Mouse (Mus musculus): ENCODE results near the gene Creb5.

Gene Creb5

GRCm38 (mm10) chr6:53287038-53287561, at the start of gene Creb5:
Gene Creb5 (plus strand): TSS chr6:53287270.
- no peak for DNase-seq (ENCODE audit: low read depth, low spot score)

DNA sequence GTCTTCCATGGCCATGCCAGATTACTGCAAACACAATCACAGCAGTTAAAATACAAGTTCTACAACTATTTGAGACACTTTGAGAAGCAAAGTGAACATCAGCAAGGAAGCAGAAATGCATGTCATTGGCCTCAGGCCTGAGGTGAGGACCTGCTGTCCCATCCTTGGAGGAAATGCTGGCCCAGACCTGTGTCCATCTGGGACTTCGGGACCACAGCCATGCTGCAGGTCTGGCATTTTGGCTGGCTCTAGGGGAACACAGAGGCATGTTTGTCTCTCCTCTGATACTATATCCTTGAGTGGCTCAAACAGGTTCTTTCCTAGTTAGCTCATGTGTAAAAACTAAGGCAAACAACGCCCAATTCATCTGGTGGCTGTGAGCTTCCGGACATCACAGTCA, 27.2 kb upstream of the Creb5 start:
- no peak for DNase-seq (ENCODE audit: low read depth, low spot score)

GRCm38 (mm10) chr6:53262401-53262800, 24.7 kb upstream of the Creb5 start:
- DNase-seq (ENCODE audit: low read depth, low spot score) = no peak

- DNase-seq (ENCODE audit: low read depth, low spot score) = no peak
These were observed 20.0 kb upstream of the Creb5 start for GRCm38 (mm10) chr6:53267036-53267435.

GRCm38 (mm10) chr6:53267732-53268505, 19.2 kb upstream of the Creb5 start:
- no peak for DNase-seq (ENCODE audit: low read depth, low spot score)

GRCm38 (mm10) chr6:53271216-53271615, 15.9 kb upstream of the Creb5 start:
- no peak for DNase-seq (ENCODE audit: low read depth, low spot score)

GRCm38 (mm10) chr6:53271636-53272035, 15.4 kb upstream of the Creb5 start:
- DNase-seq (ENCODE audit: low read depth, low spot score) = no peak

DNA sequence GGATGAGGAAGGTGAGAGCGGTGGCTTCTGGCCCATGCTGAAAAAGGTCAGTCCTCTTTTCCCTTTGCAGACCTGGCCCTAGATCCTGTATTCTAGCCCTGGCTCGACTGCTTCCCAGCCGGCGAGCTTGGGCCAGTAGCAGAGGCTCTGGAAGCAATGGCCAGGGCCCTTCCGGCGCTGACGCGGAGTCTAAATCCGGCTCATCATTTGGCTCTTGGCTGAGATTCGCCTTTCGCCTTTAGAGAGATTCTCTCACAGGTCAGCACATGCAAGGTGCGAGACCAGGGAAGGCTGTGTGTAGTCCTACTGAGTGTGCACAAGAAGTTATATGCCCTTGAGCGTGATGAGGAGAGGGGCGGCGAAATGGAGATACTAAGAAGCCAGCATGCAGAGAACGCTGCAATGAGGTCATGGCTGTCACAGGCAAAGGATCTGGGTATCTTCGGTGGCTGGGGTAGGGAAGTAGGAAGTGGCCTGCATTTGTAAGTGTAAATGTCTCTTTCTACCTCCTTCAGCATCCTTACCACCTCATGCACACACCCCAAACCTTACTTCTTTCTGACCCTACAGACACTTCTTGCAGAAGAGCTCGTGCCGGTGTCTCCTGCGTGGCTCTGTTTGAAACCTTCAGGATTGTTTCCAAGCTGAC, 557 bp upstream of the Creb5 start:
- no peak for DNase-seq (ENCODE audit: low read depth, low spot score)

DNA sequence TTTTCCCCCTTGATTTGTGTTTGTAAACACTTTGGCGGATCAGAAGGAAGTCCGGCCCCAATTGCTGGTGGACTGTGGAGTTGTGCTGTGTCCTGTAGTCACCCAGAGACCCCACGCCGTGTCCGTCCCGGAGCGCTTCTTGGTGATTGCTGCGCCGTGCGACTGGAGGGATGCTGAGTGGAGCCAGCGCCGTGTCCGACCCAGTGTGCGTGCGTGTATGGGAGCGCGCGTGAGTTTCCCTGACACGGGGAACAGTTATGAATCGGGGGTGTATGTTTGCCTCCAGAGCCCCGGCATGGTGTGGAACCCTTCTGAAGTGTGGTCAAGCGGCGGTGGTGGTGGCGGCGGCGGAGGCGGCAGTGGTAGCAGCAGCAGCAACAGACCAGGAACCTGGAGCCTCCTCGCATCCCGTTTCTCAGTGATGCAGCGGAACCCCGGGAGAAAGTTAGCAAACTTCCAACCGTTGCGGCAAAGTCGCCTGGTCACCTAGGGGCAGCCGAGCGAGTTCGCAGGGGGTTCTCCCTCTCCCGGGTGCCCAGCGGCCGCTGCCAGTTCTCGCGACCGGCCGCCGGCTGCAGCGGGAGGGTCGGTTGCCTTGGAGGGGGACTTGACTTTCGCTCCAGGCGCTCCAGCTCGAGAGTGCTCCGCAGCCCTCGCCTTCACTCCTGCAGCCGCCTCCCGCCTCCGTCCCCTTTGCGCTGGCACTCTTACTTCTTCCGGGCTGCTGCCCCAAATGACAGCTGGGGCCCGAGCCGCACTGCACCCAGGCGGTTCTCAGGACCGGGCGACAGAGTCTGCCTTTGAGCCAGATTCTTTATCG, 702 bp downstream of the Creb5 start:
- DNase-seq (ENCODE audit: low read depth, low spot score) = no peak

DNA sequence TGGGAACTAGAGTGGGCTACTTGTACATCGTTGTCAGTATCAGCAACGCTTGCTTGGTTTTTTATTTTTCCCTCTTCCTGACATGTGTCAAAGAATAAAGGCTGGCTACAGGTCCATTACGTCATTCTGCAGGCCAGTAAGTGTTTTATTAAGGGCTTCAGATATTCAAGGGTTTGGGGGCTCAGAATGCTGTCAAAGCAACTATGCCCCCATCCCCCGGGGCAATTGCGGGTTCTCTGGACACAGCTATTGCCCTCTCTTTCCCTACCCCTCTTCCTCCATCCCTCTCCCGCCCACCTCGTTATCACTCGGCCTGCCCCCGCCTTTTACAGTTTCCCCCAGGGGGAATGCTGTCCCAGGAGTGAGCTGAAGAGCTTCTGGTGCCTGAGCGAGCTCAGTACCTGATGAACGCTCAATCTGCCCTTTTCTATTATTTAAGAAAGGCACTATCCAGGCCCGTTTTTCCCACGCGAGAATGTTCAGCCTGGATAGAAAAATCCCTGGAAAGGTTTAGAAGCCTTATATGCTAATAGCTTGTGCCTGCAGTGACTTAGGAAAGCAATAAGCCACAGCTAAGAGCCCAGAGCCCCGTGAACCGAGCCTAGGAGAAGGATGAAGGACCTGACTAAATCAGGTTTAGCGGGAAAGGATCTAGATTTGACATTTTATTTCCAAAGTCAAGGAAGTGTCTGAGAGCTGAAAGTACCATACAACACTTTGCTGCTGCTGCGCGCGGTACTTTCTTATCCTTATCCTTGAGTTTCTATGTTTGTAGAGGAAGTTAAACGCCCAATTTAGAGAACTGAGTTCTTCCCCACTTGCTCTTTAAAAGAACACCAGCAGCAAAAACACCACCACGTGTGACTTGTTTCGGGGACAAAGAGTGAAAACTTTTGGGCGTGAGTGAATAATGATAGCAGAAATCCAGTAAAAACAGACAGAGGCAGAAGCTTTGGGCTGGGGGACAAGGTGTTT, 1.8 kb downstream of the Creb5 start:
- no peak for DNase-seq (ENCODE audit: low read depth, low spot score)

DNA sequence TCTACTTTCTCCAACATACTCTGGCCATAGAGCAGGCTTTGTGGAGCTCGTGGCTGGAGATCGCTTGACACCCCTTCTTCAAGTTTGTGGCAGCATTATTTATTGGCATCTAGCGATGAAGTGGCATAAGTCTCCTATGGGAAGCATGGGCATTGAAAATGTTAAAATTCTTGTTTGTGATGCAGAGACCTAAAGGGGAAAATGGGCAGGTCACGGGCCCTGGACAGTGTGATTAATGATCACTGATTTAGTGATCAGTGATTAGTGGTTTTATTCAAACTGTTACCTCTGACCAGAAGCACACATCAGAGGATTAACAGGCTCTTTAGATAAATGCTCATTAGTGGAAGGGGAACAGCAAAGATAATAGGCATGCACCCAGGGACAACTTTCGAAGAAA, 2.6 kb downstream of the Creb5 start:
- no peak for DNase-seq (ENCODE audit: low read depth, low spot score)

GRCm38 (mm10) chr6:53290215-53290990, 3.3 kb downstream of the Creb5 start:
- no peak for DNase-seq (ENCODE audit: low read depth, low spot score)

GRCm38 (mm10) chr6:53292931-53293330, 5.9 kb downstream of the Creb5 start:
- DNase-seq (ENCODE audit: low read depth, low spot score) = no peak

DNA sequence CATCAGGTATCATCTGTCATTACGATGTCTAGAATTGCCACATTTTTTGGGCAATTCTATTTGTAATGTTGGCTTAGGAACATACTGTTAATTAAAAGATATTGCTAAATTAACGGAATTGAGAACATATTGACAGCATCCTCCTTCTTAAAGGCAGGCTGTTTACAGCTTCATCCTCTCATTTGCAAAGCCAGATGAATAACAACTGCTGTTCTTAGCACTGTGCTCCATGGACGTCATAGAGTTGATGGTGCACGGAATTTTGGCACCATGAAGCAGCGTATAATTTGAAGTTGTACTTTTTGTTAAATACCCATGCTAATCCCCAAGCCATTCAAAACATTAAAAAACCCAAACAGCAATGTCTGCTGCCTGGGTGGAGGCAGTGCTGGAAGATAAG, 10.8 kb downstream of the Creb5 start:
- DNase-seq (ENCODE audit: low read depth, low spot score) = no peak

GRCm38 (mm10) chr6:53304201-53304600, 17.1 kb downstream of the Creb5 start:
- no peak for DNase-seq (ENCODE audit: low read depth, low spot score)

- no peak for DNase-seq (ENCODE audit: low read depth, low spot score)
These were observed 19.1 kb downstream of the Creb5 start for GRCm38 (mm10) chr6:53306156-53306555.

- peak; percentile 22 for DNase-seq (ENCODE audit: low read depth, low spot score)
These were observed 19.6 kb downstream of the Creb5 start for GRCm38 (mm10) chr6:53306710-53307109.

DNA sequence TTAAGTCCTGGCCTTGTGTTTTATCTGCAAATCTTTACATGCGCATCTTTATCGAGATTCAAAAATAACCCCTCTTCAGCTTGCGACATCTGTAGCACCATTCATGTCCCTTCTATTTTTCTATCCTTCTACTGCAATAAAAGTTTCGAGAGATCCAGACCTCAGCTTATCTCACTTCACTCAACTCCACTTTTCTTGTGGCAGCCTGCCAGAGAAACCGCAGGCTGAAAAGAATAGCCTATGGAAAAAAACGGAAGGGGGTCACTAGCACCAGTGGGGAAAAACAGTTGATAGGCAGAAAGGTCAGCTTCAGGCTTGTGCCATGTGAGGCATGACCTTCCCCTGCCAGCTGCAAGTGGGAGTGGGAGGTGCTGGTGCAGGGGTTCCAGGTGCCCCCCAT, 21.6 kb downstream of the Creb5 start:
- DNase-seq (ENCODE audit: low read depth, low spot score) = no peak

GRCm38 (mm10) chr6:53313604-53314003, 26.5 kb downstream of the Creb5 start:
- no peak for DNase-seq (ENCODE audit: low read depth, low spot score)

GRCm38 (mm10) chr6:53314126-53314525, 27.1 kb downstream of the Creb5 start:
- DNase-seq (ENCODE audit: low read depth, low spot score) = no peak
